Mouse (Mus musculus): ENCODE measurements around the gene C530008M17Rik. TPM values are rescaled to one million over a fixed set of nuclear protein-coding genes. Genes with fewer than 3 reads are reported as not detected.

Gene C530008M17Rik
- total RNA-seq (2021) (10 to 100 TPM in 1 of 2 experiments, 1 to 10 TPM in 1; 6.3 to 16.4 TPM), polyA plus RNA-seq (2012; rRNA removed) (3.7 and 14.1 TPM in 2 replicates)
- long read RNA-seq, partial matches to known transcripts = 1 of 2 reads
- long read RNA-seq, other reads (novel, unspliced or antisense) = 1 of 2 reads

DNA sequence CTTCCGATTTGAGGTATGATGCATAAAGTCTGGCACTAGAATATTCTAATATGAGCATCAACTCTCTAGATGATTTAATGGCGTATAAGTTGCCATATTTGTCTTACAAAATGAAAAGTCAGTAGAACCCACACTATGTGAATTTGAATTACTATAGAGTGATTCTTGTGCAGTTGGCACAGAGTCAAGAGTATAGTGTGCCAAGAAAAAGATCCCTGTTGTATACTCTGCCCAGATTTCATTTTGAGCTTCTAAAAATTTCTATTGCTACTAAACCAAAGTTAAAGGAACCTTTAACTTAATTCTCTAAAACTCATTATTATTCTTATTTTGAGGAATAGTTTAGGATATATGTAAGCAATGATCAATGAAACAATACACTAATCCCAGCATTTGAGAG is at the start of gene C530008M17Rik:
Gene C530008M17Rik, plus strand, starts transcription at position 301 of the 400 bp plus-strand sequence.
- DNase-seq = no peak

DNA sequence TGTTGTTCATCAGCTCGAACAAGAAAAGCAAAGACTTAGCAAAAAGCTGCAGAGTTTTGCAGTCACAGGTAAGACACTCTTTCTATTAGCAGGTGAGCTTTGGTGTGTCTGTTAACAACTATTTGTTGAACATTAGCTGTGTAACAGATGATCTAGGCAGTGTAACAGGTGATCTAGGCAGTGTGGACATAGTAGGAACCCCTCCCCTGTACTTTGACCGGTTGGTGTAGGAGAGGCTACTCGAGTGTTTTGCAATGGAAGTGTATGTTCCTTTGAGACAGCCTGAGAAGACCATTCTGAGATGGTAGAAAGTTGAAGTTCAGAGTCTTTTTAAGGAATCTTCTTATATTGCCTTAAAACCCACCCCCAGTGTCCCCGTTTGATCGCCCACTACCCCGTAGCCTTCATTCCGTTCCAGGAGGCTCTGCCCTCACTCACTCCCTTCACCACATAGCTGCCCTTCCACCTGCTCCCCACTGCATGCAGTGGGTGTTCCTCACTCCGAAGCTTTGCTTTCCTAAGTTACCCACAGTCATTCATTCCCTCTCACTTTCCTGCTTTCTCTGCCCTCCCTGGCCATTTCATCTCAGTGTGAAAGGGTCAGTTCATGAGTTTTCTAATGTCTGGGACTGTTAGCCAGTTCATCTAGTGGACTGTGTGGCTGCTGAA is 46.5 kb upstream of the C530008M17Rik start:
- DNase-seq = no peak

GRCm38 (mm10) chr5:76612867-76613499 is 43.3 kb upstream of the C530008M17Rik start:
- no peak for DNase-seq

DNA sequence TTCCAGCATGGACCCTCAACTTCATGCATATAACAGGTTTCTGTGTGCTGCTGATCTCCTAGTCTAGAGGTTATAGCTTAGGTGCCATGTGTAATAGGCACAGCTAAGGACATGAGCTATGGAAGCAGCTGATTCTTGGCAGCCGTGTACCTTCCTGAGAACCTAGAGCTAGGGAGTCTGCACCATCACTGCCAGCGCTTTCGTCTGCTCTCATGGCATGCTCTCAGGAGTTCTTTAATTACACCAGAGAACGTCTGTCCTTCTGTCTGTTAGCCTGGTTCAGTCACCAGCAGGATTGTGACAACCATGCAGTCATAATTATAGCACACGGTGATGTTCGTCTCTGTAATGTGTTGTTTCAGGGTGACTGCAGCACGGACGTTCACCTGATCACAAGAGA is 41.0 kb upstream of the C530008M17Rik start:
- DNase-seq = no peak

DNA sequence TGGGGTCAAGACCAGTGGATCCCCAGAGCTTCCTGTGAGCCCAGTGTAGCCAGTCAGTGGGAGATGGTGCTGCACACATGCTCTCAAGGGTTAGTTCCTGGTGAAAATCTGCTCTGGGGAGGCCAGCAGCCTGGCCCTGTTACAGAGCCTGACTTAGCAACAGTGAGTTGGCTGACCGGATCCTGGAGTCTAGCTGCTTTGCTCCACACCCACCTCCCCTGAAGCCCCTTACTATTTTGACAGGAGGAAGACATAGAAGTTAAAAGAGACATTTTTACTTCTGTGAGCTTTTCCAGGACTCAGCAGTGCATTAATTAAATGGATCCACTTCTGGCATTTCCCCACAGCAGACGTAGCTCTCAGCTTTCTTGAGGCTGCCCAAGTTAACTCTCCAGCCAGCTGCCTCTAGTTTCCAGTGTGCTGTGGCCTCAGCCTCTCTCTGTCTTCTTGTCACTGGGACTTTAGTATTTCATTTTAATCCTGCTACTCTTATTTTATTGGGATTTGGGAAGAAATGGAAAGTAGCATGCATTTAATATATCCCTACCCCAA is 40.0 kb upstream of the C530008M17Rik start:
- DNase-seq = no peak

GRCm38 (mm10) chr5:76618750-76619149 is 37.6 kb upstream of the C530008M17Rik start:
- DNase-seq = no peak

DNA sequence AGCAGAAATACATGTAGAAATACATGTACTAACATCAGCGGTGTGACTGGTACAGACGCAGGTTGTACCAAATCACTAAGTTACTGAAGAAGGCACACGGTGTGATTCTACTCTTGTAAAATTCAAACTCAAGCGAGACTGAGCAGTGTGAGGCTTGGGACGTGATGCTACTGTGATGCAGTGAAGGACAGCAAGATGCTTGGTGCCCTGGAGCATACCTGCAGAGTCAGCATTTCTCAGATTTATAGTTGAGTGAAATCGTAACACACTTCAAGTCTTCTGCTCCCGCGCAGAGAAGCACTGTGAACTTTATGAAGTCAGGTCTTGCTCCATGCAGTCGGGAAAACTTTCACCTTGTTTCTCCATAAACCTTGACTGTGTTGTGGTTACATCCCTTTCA is 32.6 kb upstream of the C530008M17Rik start:
- DNase-seq = no peak

DNA sequence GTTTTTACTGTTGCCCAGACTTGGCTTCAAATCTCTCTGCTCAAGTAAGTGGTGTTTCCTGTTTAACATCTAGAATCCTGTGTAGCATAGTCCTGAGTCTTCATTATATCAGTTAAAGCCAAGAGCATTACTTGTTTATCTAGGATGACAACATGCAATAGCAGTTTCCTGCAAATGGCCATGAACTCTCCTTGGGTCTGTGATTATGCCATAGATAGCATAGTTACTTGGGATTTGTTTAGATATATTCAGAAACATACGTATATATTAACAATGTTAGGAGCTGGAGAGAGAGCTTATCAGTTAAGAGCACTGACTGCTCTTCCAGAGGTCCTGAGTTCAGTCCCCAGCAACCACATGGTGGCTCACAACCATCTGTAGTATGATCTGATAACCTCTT is 28.5 kb upstream of the C530008M17Rik start:
- DNase-seq = no peak

- peak; percentile 10 for DNase-seq
Observed at GRCm38 (mm10) chr5:76634012-76634411, 22.3 kb upstream of the C530008M17Rik start.

GRCm38 (mm10) chr5:76635592-76635991 is 20.7 kb upstream of the C530008M17Rik start:
- DNase-seq = peak; percentile 11

DNA sequence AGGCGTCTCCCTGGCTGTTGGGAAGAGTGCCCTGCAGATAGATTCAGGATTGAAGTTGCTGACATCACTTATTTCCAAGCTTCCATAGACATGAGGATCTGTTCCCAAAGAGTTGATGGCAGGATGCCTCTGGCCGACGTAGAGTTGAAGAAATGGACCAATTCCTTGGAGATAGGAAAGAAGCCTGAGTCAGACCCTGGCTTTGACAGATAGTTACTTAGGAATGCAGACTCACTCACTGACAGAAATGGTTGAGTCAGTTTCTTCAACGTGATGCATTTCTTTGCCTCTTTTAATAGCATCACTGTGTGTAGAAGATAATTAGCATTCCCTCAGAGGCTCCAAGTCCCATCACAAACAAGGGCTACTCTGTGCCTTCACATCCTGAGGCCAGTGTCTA is 14.2 kb upstream of the C530008M17Rik start:
- DNase-seq = no peak

GRCm38 (mm10) chr5:76644234-76644633 is 12.1 kb upstream of the C530008M17Rik start:
- DNase-seq = no peak

GRCm38 (mm10) chr5:76645091-76645868 is 11.0 kb upstream of the C530008M17Rik start:
- no peak for DNase-seq

DNA sequence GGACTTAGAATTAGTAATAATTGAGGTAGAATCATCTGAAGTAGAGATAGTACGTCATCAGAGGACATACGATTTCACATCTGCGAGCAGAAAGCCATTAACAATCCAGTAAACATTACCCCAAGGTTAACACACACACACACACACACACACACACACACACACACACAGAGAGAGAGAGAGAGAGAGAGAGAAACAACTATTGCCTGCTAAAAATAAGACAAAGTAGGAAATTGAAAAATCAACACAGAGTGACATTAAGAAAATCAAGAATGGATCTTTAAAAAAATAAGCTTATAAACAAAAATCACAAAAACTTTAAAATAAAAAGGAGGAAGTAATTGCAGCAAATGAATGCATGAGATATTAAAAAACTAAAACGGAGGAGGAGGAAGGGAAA is 6.4 kb upstream of the C530008M17Rik start:
- DNase-seq = no peak

GRCm38 (mm10) chr5:76651151-76651725 is 5.1 kb upstream of the C530008M17Rik start:
- no peak for DNase-seq

DNA sequence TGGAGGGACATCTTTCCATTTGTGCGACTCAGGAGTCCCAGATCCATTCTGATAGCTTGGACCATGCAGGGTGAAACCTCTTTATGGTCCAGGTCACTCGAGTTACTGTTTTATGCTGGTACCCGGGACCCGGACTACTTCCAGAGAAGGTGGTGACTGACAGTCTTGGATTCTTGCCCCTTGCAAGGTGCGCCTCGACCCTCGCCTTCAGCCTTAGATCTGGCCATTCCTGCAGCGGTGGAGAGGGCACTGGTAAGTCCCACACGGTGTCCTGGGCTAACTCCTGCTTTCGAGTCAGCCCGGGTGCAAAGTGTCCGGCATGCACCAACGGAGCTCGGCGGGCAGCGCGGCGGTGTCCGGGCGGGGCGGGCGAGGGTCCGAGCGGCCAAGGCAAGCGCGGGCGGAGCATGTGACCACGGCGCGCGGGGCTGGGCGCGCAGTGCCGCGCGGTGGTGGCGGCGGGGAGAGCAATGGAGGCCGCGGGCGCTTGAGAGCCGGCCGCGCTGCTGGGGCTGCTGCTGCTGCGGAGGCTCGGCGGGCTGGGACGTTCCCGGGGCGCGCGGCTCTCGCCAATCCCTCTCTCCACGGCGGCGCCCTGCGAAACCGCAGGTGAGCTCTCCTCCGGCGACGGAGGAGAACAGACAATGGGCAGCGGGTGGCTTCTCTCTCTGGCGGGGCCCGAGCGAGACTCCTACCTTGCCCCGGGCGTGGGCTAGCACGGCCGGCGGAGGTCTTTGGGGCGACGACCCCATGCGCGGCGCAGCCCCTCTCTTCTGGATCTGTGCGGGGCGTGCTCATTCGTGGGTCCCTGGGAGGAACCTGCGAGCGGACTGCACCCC is 1.2 kb downstream of the C530008M17Rik start:
- peak; percentile 84 for DNase-seq

DNA sequence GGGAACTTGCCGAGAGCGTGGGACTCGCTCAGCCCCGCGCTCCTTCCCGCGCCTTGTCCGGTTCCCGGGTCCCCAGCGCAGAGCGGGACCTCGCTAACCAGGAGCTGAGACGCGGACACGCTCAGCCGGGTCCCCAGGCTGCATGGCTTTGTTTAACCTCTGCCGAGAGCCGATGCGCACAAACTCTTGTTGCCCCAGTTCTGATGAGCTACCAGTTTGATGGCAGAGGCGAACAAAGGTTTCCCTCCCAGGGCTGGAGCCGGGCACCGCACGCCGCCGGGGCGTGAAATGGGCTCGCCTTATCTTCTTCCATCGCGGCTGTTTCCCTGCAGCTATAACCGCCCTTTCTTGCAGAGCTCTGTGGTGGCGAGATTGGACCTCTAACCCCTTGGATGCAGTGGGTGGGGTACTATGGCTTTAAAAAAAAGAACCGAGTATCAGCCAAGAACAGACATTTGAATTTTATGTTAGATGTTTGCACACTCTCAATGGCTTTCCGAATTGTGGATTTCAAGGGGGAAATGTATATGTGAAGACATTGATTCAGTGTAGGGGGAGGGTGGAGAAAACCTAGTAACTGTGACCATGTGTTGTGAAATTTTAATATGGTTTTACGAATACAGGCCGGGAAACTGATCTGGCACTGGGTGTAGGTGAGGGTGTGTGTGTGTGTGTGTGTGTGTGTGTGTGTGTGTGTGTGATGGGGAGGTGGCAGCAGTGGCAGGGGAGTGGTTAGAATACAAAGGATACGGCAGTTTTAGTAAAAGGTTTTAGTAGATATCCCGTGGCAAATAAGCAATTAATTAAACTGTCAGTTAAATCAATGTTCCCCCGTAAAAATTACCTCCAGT is 2.0 kb downstream of the C530008M17Rik start:
- peak; percentile 54 for DNase-seq

DNA sequence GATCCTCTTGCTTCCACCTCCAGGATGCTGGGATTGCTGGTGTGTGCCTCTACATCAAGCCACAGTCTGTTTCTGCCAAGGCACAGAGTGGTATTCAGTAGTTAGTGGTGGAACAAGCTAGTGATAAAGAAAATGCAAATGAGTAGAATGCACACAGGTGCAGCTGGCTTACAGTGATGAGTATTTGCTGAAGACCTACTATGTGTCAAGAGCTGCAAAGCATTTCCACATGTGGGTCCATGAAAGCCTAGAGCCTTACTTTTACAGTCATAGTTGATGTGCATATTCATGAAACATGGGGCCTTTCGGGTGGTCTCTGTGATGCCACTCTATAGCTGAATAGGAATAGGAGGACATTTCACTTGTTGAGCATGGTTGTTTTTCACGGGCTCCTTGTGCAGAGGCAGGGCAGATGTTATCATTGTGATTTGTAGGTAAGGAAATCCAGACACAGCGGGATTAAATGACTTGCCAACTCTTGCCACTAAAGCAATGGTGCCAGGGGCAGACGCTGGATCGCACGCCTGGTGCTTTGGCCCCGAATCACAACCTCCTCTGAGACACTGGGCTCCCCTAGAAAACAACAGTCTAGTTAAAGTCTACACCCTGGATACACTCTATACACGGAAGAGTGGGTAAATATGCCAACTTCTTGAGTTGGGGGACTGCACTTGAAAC is 3.8 kb downstream of the C530008M17Rik start:
- no peak for DNase-seq

- DNase-seq = peak; percentile 23
Observed at GRCm38 (mm10) chr5:76661310-76661709, 5.0 kb downstream of the C530008M17Rik start.

- no peak for DNase-seq
Observed at GRCm38 (mm10) chr5:76664936-76665335, 8.6 kb downstream of the C530008M17Rik start.
